Mouse (Mus musculus) neural tube, embryonic 13.5 days (tissue): Measurements from ENCODE around the gene Crybg1. TPM values are rescaled to one million over a fixed set of nuclear protein-coding genes. Genes with fewer than 3 reads are reported as not detected.
"Not testable (repeated sequence)": the region's sequence is repeated elsewhere in the genome, so short reads cannot be mapped to it uniquely, and the experiment has no call there.

ENCODE experiments used
- ATAC-seq: fragments of 200-750 bp; cut with Nextera tagmentation; 2 replicates; pipeline ENCODE4 v1.8.0; 2017; ENCODE audit warnings: low read depth, mild to moderate bottlenecking, moderate TSS enrichment, moderate library complexity
- H3K27ac ChIP-seq: fragments of 300-500 bp; sonication (generic); replicated peaks from 2 replicates; pipeline ENCODE4 v1.5.1; 2015; ENCODE audit warnings: moderate library complexity, mild to moderate bottlenecking, inconsistent platforms
- H3K27me3 ChIP-seq: fragments of 300-500 bp; sonication (generic); 2 replicates; pipeline ENCODE4 v1.6.1; 2015; ENCODE audit warnings: mild to moderate bottlenecking, inconsistent platforms
- H3K36me3 ChIP-seq: fragments of 300-500 bp; sonication (generic); 2 replicates; pipeline ENCODE4 v1.6.1; 2015; ENCODE audit warnings: mild to moderate bottlenecking, inconsistent platforms
- H3K4me1 ChIP-seq: fragments of 300-500 bp; sonication (generic); replicated peaks from 2 replicates; pipeline ENCODE4 v1.6.1; 2015; ENCODE audit warnings: inconsistent platforms
- H3K4me2 ChIP-seq: fragments of 300-500 bp; sonication (generic); 2 replicates; pipeline ENCODE4 v1.6.1; 2015; ENCODE audit warnings: inconsistent platforms, mild to moderate bottlenecking, moderate library complexity
- H3K4me3 ChIP-seq: fragments of 300-500 bp; sonication (generic); 2 replicates; pipeline ENCODE4 v1.5.1; 2015; ENCODE audit warnings: mild to moderate bottlenecking, inconsistent platforms
- H3K9ac ChIP-seq: fragments of 300-500 bp; sonication (generic); 2 replicates; pipeline ENCODE4 v1.6.1; 2015; ENCODE audit warnings: moderate library complexity, mild to moderate bottlenecking, inconsistent platforms
- H3K9me3 ChIP-seq: fragments of 300-500 bp; sonication (generic); 2 replicates; pipeline ENCODE4 v1.6.1; 2016; ENCODE audit warnings: inconsistent platforms
- WGBS: fragments of 180-500 bp; shearing (Covaris S2); methylation state at CpG from one replicate; pipeline ENCODE4 v1.1.7; 2015; 5-methylcytosine and 5-hydroxymethylcytosine counted together
- polyA plus RNA-seq: library from polyadenylated mRNA; unstranded; fragments of >200 nt; fragmentation: Nextera tagmentation; extraction: Ambion mirVana; gene quantifications from 2 replicates; pipeline ENCODE4 v1.2.1, GENCODE M21; 2015

Crybg1 gene
- polyA plus RNA-seq, 1 experiment from 2014 or later, result 0.08 TPM

- Histone ChIP-seq H3K9ac (no peak overlapping the region), H3K36me3 (no peaks in the 10 kb centered on the region), H3K4me3 (no peak overlapping the region), H3K9me3 (no peaks in the 10 kb centered on the region), H3K4me1 (no peaks in the 10 kb centered on the region), H3K4me2 (no peak overlapping the region), H3K27ac (no peak overlapping the region), H3K27me3 (no peaks in the 10 kb centered on the region)
- 92% methylated on average over 5 of the region's 5 CpGs for WGBS
- no peak for ATAC-seq
Measured at GRCm38 (mm10) chr10:43983241-43983640, 165.4 kb downstream of the Crybg1 start.

- no peaks in the 10 kb centered on the region for H3K27me3 ChIP-seq
- no peaks in the 10 kb centered on the region for H3K36me3 ChIP-seq
- no peak overlapping the region for H3K9ac ChIP-seq
- no peak overlapping the region for H3K4me3 ChIP-seq
- ATAC-seq, result no peak
- H3K4me1 ChIP-seq, result no peaks in the 10 kb centered on the region
- no peak overlapping the region for H3K4me2 ChIP-seq
- 89% methylated on average over 6 of the region's 6 CpGs for WGBS
- no peak overlapping the region for H3K27ac ChIP-seq
- no peaks in the 10 kb centered on the region for H3K9me3 ChIP-seq
Measured at GRCm38 (mm10) chr10:43982470-43982869, 166.2 kb downstream of the Crybg1 start.

GRCm38 (mm10) chr10:43980742-43981141, 167.9 kb downstream of the Crybg1 start:
- not testable (repeated sequence) for H3K4me2 ChIP-seq, H3K4me3 ChIP-seq, ATAC-seq, H3K9me3 ChIP-seq, H3K9ac ChIP-seq, H3K36me3 ChIP-seq, H3K27ac ChIP-seq, H3K27me3 ChIP-seq, H3K4me1 ChIP-seq
- 94% methylated on average over 3 of the region's 3 CpGs for WGBS

GRCm38 (mm10) chr10:43980080-43980479, 168.6 kb downstream of the Crybg1 start:
- H3K4me2 ChIP-seq, result no peak overlapping the region
- no peak for ATAC-seq
- H3K9me3 ChIP-seq, result no peaks in the 10 kb centered on the region
- no peaks in the 10 kb centered on the region for H3K27me3 ChIP-seq
- H3K36me3 ChIP-seq, result no peaks in the 10 kb centered on the region
- H3K4me3 ChIP-seq, result no peak overlapping the region
- WGBS, result 78% methylated on average over 1 of the region's 1 CpGs
- no peaks in the 10 kb centered on the region for H3K4me1 ChIP-seq
- no peak overlapping the region for H3K27ac ChIP-seq
- no peak overlapping the region for H3K9ac ChIP-seq

- no peaks in the 10 kb centered on the region for H3K9me3 ChIP-seq
- H3K9ac ChIP-seq, result no peak overlapping the region
- no peak overlapping the region for H3K4me2 ChIP-seq
- H3K27me3 ChIP-seq, result no peaks in the 10 kb centered on the region
- no peak overlapping the region for H3K27ac ChIP-seq
- 83% methylated on average over 3 of the region's 3 CpGs for WGBS
- H3K36me3 ChIP-seq, result no peaks in the 10 kb centered on the region
- H3K4me1 ChIP-seq, result no peaks in the 10 kb centered on the region; the same call in none of the 2 replicates
- H3K4me3 ChIP-seq, result no peak overlapping the region
- ATAC-seq, result no peak
Measured at GRCm38 (mm10) chr10:43977353-43977752, 171.3 kb downstream of the Crybg1 start.

- ATAC-seq, result no peak
- Histone ChIP-seq H3K4me2 (no peak overlapping the region), H3K4me1 (no peaks in the 10 kb centered on the region; the same call in none of the 2 replicates), H3K9me3 (no peaks in the 10 kb centered on the region), H3K27ac (no peak overlapping the region), H3K4me3 (no peak overlapping the region), H3K27me3 (no peaks in the 10 kb centered on the region), H3K9ac (no peak overlapping the region), H3K36me3 (no peaks in the 10 kb centered on the region)
- WGBS, result 39% methylated on average over 2 of the region's 2 CpGs
Measured at GRCm38 (mm10) chr10:43973244-43973643, 175.4 kb downstream of the Crybg1 start.

GRCm38 (mm10) chr10:43964943-43965342, 183.7 kb downstream of the Crybg1 start:
- ATAC-seq, result no peak

GRCm38 (mm10) chr10:43953942-43954341, 194.7 kb downstream of the Crybg1 start:
- no peak overlapping the region for H3K9ac ChIP-seq
- H3K9me3 ChIP-seq, result no peaks in the 10 kb centered on the region
- no peak overlapping the region for H3K4me2 ChIP-seq
- no peaks in the 10 kb centered on the region for H3K27me3 ChIP-seq
- H3K4me3 ChIP-seq, result no peak overlapping the region
- H3K36me3 ChIP-seq, result no peaks in the 10 kb centered on the region
- 0 out of 2 replicates have a peak, but pooled peaks cover 4% of the 10 kb centered on the region for H3K4me1 ChIP-seq
- peak; percentile 69 for ATAC-seq
- H3K27ac ChIP-seq, result no peak overlapping the region

More at GRCm38 (mm10) chr10:43964943-43965342, 183.7 kb downstream of the Crybg1 start:
- no peaks in the 10 kb centered on the region for H3K27me3 ChIP-seq
- no peak overlapping the region for H3K4me3 ChIP-seq
- no peak overlapping the region for H3K9ac ChIP-seq
- WGBS, result 75% methylated on average over 2 of the region's 2 CpGs
- H3K9me3 ChIP-seq, result no peaks in the 10 kb centered on the region
- no peak overlapping the region for H3K27ac ChIP-seq
- H3K4me2 ChIP-seq, result no peak overlapping the region
- H3K36me3 ChIP-seq, result no peaks in the 10 kb centered on the region
- H3K4me1 ChIP-seq, result no peaks in the 10 kb centered on the region

- Histone ChIP-seq H3K27me3 (no peaks in the 10 kb centered on the region), H3K36me3 (peaks cover 7% of the 10 kb centered on the region; the same call in 1 of the 2 replicates), H3K4me2 (no peak overlapping the region), H3K9ac (no peak overlapping the region), H3K9me3 (no peaks in the 10 kb centered on the region), H3K27ac (no peak overlapping the region), H3K4me1 (peaks cover 10% of the 10 kb centered on the region), H3K4me3 (no peak overlapping the region)
- ATAC-seq, result no peak
- 70% methylated on average over 4 of the region's 4 CpGs for WGBS
Measured at GRCm38 (mm10) chr10:43945435-43945834, 203.2 kb downstream of the Crybg1 start.

- WGBS, result 50% methylated on average over 4 of the region's 4 CpGs
- no peaks in the 10 kb centered on the region for H3K9me3 ChIP-seq
- H3K9ac ChIP-seq, result no peak overlapping the region
- peaks cover 10% of the 10 kb centered on the region for H3K4me1 ChIP-seq
- H3K27ac ChIP-seq, result no peak overlapping the region
- H3K4me3 ChIP-seq, result no peak overlapping the region
- ATAC-seq, result no peak
- no peak overlapping the region for H3K4me2 ChIP-seq
- H3K27me3 ChIP-seq, result no peaks in the 10 kb centered on the region
- H3K36me3 ChIP-seq, result peaks cover 11% of the 10 kb centered on the region; the same call in 1 of the 2 replicates
Measured at GRCm38 (mm10) chr10:43943736-43944135, 204.9 kb downstream of the Crybg1 start.

GRCm38 (mm10) chr10:43939136-43939662, 209.5 kb downstream of the Crybg1 start:
- Histone ChIP-seq H3K36me3 (peaks cover 26% of the 10 kb centered on the region; the same call in 1 of the 2 replicates), H3K4me2 (no peak overlapping the region), H3K4me3 (no peak overlapping the region), H3K27ac (no peak overlapping the region), H3K4me1 (peaks cover 10% of the 10 kb centered on the region), H3K9me3 (no peaks in the 10 kb centered on the region), H3K27me3 (no peaks in the 10 kb centered on the region), H3K9ac (no peak overlapping the region)
- ATAC-seq, result no peak
- 85% methylated on average over 6 of the region's 6 CpGs for WGBS

GRCm38 (mm10) chr10:43928596-43928995, 220.1 kb downstream of the Crybg1 start:
- Histone ChIP-seq H3K4me2 (no peak overlapping the region), H3K36me3 (peaks cover 39% of the 10 kb centered on the region), H3K9me3 (no peaks in the 10 kb centered on the region), H3K27me3 (no peaks in the 10 kb centered on the region), H3K4me3 (no peak overlapping the region), H3K4me1 (no peaks in the 10 kb centered on the region), H3K27ac (no peak overlapping the region), H3K9ac (no peak overlapping the region)
- 75% methylated on average over 5 of the region's 5 CpGs for WGBS
- ATAC-seq, result no peak

GRCm38 (mm10) chr10:43927736-43928135, 220.9 kb downstream of the Crybg1 start:
- WGBS, result 80% methylated on average over 8 of the region's 8 CpGs
- peaks cover 39% of the 10 kb centered on the region for H3K36me3 ChIP-seq
- ATAC-seq, result no peak
- no peak overlapping the region for H3K4me3 ChIP-seq
- H3K9me3 ChIP-seq, result no peaks in the 10 kb centered on the region
- H3K27ac ChIP-seq, result no peak overlapping the region
- H3K27me3 ChIP-seq, result no peaks in the 10 kb centered on the region
- no peaks in the 10 kb centered on the region for H3K4me1 ChIP-seq
- H3K9ac ChIP-seq, result no peak overlapping the region; the same call in 1 of the 2 replicates
- no peak overlapping the region for H3K4me2 ChIP-seq
